Mouse (Mus musculus): ENCODE results near the gene Kctd21. TPM values are rescaled to one million over a fixed set of nuclear protein-coding genes. Genes with fewer than 3 reads are reported as not detected.

Kctd21 gene
- polyA plus RNA-seq, 1 experiment from 2014 or later, result 4.3 TPM

DNA sequence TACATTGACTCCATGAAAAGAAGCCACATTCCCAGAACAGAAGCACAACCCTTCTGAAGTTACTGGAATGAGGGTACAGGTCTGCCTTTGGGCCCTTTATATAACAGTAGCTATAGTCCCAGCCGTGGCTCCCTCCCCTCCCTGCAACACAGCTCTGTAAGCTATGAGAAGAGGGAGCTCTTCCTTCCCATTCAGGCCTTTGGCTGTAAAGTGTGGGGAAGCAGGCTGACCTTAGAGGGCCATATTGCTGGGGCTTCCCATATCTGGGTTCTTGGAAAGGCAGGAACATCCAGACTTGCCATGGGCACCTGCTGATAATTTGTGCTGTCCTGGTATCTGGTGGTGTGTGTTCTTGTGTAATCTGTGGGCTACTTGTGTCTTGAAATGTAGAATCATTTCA is 24.6 kb upstream of the Kctd21 start:
- peaks cover 52% of the 10 kb centered on the region for H3K36me3 ChIP-seq (replicated peaks)
- H3K9ac ChIP-seq, result no peak overlapping the region
- WGBS, result 84% methylated on average over 1 of the region's 1 CpGs
- no peaks in the 10 kb centered on the region for H3K4me1 ChIP-seq
- ATAC-seq (ENCODE audit: low FRiP score), result no peak
- no peaks in the 10 kb centered on the region for H3K27me3 ChIP-seq
- H3K4me3 ChIP-seq (replicated peaks), result no peak overlapping the region
- H3K4me2 ChIP-seq, result no peak overlapping the region
- no peak overlapping the region for H3K27ac ChIP-seq
- no peaks in the 10 kb centered on the region for H3K9me3 ChIP-seq

GRCm38 (mm10) chr7:97309461-97310340 is 22.4 kb upstream of the Kctd21 start:
- H3K27ac ChIP-seq, result no peak overlapping the region
- no peaks in the 10 kb centered on the region for H3K9me3 ChIP-seq
- no peak overlapping the region for H3K4me2 ChIP-seq
- no peaks in the 10 kb centered on the region for H3K4me1 ChIP-seq
- no peak for ATAC-seq (ENCODE audit: low FRiP score)
- no peak overlapping the region for H3K4me3 ChIP-seq (replicated peaks)
- H3K27me3 ChIP-seq, result no peaks in the 10 kb centered on the region
- H3K36me3 ChIP-seq (replicated peaks), result peaks cover 61% of the 10 kb centered on the region
- 82% methylated on average over 4 of the region's 4 CpGs for WGBS
- H3K9ac ChIP-seq, result no peak overlapping the region

GRCm38 (mm10) chr7:97310341-97310635 is 21.8 kb upstream of the Kctd21 start:
- Histone ChIP-seq H3K27me3 (no peaks in the 10 kb centered on the region), H3K9ac (no peak overlapping the region), H3K4me3 (replicated peaks) (no peak overlapping the region), H3K27ac (no peak overlapping the region), H3K4me1 (no peaks in the 10 kb centered on the region), H3K36me3 (replicated peaks) (peaks cover 59% of the 10 kb centered on the region), H3K4me2 (no peak overlapping the region), H3K9me3 (no peaks in the 10 kb centered on the region)
- ATAC-seq (ENCODE audit: low FRiP score), result no peak
- WGBS, result 85% methylated on average over 3 of the region's 3 CpGs

DNA sequence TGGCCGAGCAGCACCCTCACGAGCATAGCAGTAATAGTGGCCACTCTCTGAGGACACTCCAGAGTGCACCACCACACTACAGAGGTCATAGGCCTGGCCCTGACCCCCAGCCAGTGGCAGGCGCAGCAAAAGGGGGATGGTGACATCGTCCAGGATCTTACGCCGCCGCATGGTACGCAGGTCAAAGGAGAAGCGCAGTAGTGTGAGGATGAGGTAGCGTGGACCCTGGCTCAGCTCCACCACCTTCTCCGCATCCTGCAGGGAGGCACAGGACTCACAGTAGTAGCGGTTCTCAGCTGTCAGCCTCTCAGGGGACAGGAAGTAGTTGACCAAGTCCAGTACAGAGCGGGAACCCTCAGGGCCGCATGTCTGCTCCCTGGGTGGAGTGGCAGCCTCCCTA is 20.5 kb upstream of the Kctd21 start:
- Histone ChIP-seq H3K27ac (no peak overlapping the region), H3K27me3 (no peaks in the 10 kb centered on the region), H3K9ac (no peak overlapping the region), H3K9me3 (no peaks in the 10 kb centered on the region), H3K4me3 (replicated peaks) (no peak overlapping the region), H3K36me3 (replicated peaks) (peaks cover 56% of the 10 kb centered on the region), H3K4me1 (no peaks in the 10 kb centered on the region), H3K4me2 (no peak overlapping the region)
- 0 out of 2 replicates have a peak, but pooled peaks have one; percentile 27 for ATAC-seq (ENCODE audit: low FRiP score)
- WGBS, result 94% methylated on average over 14 of the region's 14 CpGs

- WGBS, result 89% methylated on average over 17 of the region's 17 CpGs
- H3K9me3 ChIP-seq, result no peaks in the 10 kb centered on the region
- no peak for ATAC-seq (ENCODE audit: low FRiP score)
- no peak overlapping the region for H3K4me3 ChIP-seq (replicated peaks)
- peaks cover 53% of the 10 kb centered on the region for H3K36me3 ChIP-seq (replicated peaks)
- H3K27ac ChIP-seq, result no peak overlapping the region
- no peaks in the 10 kb centered on the region for H3K27me3 ChIP-seq
- no peak overlapping the region for H3K4me2 ChIP-seq
- H3K9ac ChIP-seq, result no peak overlapping the region
- H3K4me1 ChIP-seq, result no peaks in the 10 kb centered on the region
Observed at GRCm38 (mm10) chr7:97312196-97312595, 19.9 kb upstream of the Kctd21 start.

DNA sequence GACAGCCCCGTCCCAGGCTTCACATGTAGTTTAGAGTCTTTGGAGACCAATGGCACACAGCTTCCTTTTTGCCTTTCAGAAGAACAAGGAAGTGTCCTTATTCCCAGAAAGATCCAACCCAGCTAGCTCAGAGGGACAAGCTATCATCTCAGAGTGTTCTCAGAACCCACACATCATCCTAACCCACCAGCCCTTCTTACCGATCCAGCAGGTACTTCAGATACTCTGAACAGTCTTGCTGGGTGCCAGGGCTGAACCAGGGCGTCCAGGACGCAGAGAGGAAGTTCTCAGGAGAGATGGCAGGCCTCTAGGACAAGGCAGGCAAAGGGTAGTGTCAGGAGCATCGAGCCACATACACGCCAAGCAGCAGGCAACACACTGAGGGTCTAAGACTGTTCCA is 19.3 kb upstream of the Kctd21 start:
- H3K27me3 ChIP-seq, result no peaks in the 10 kb centered on the region
- no peak overlapping the region for H3K4me2 ChIP-seq
- no peak overlapping the region for H3K4me3 ChIP-seq (replicated peaks)
- ATAC-seq (ENCODE audit: low FRiP score), result no peak
- no peaks in the 10 kb centered on the region for H3K9me3 ChIP-seq
- peaks cover 53% of the 10 kb centered on the region for H3K36me3 ChIP-seq (replicated peaks)
- no peak overlapping the region for H3K9ac ChIP-seq
- H3K4me1 ChIP-seq, result no peaks in the 10 kb centered on the region
- WGBS, result 88% methylated on average over 6 of the region's 6 CpGs
- no peak overlapping the region for H3K27ac ChIP-seq

GRCm38 (mm10) chr7:97313364-97313995 is 18.6 kb upstream of the Kctd21 start:
- Histone ChIP-seq H3K9me3 (no peaks in the 10 kb centered on the region), H3K4me2 (no peak overlapping the region), H3K9ac (no peak overlapping the region), H3K4me3 (replicated peaks) (no peak overlapping the region), H3K4me1 (no peaks in the 10 kb centered on the region), H3K36me3 (replicated peaks) (peaks cover 48% of the 10 kb centered on the region), H3K27ac (no peak overlapping the region), H3K27me3 (no peaks in the 10 kb centered on the region)
- WGBS, result 85% methylated on average over 7 of the region's 7 CpGs
- no peak for ATAC-seq (ENCODE audit: low FRiP score)

- 91% methylated on average over 5 of the region's 5 CpGs for WGBS
- Histone ChIP-seq H3K27ac (no peak overlapping the region), H3K9me3 (no peaks in the 10 kb centered on the region), H3K9ac (no peak overlapping the region), H3K27me3 (no peaks in the 10 kb centered on the region), H3K4me3 (replicated peaks) (no peak overlapping the region), H3K4me2 (no peak overlapping the region), H3K36me3 (replicated peaks) (peaks cover 41% of the 10 kb centered on the region), H3K4me1 (no peaks in the 10 kb centered on the region)
- ATAC-seq (ENCODE audit: low FRiP score), result no peak
Observed at GRCm38 (mm10) chr7:97314646-97315045, 17.5 kb upstream of the Kctd21 start.

- Histone ChIP-seq H3K9ac (no peak overlapping the region), H3K36me3 (replicated peaks) (peaks cover 34% of the 10 kb centered on the region), H3K27ac (no peak overlapping the region), H3K4me2 (no peak overlapping the region), H3K9me3 (no peaks in the 10 kb centered on the region), H3K4me1 (no peaks in the 10 kb centered on the region), H3K27me3 (no peaks in the 10 kb centered on the region), H3K4me3 (replicated peaks) (no peak overlapping the region)
- no peak for ATAC-seq (ENCODE audit: low FRiP score)
- 89% methylated on average over 6 of the region's 6 CpGs for WGBS
Observed at GRCm38 (mm10) chr7:97315656-97316055, 16.5 kb upstream of the Kctd21 start.

DNA sequence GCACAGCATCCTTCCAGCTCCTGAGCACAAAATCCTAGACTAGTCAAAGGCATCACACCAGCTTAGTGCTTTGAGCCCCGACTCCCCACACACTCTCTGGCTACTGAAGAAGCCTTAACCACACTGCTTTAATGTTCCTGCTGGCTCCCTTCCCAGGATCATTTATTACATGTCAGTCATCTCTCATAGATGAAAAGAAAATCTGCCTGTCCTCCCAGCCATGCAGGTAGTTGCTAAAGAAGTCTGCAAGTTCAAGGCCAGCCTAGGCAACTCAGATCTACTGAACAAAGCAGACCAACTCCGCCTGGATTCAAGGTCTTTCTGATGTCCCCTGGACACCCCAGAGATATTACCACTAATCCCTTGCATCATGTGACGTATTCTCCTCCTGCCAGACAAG is 14.4 kb upstream of the Kctd21 start:
- 79% methylated on average over 3 of the region's 3 CpGs for WGBS
- no peak overlapping the region for H3K4me3 ChIP-seq (replicated peaks)
- no peaks in the 10 kb centered on the region for H3K9me3 ChIP-seq
- no peak overlapping the region for H3K27ac ChIP-seq
- H3K27me3 ChIP-seq, result no peaks in the 10 kb centered on the region
- H3K4me2 ChIP-seq, result no peak overlapping the region
- no peaks in the 10 kb centered on the region for H3K4me1 ChIP-seq
- H3K9ac ChIP-seq, result no peak overlapping the region
- H3K36me3 ChIP-seq (replicated peaks), result 0 out of 2 replicates have a peak, but pooled peaks cover 18% of the 10 kb centered on the region
- no peak for ATAC-seq (ENCODE audit: low FRiP score)

DNA sequence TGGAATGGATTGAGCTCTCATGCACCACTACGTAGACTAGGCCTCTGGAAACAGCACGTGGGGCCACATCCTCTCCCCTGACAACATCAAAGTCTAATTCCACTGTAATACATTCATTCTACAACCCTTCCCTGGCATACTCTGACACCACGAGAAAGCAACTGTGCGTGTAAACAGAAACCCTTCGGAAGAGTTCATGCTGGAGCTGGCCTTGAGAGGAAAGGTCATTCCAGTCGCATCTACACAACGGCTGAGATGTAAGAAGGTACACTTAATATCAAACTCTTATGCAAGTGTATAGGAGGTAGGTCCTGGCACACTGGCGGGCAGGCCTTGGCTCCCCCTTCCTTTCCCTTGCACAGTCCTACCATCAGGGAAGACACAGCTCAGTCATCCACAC is 7.8 kb upstream of the Kctd21 start:
- 92% methylated on average over 8 of the region's 8 CpGs for WGBS
- H3K36me3 ChIP-seq (replicated peaks), result 0 out of 2 replicates have a peak, but pooled peaks cover 6% of the 10 kb centered on the region
- no peaks in the 10 kb centered on the region for H3K9me3 ChIP-seq
- no peak overlapping the region for H3K9ac ChIP-seq
- H3K4me3 ChIP-seq (replicated peaks), result no peak overlapping the region
- no peak overlapping the region for H3K4me2 ChIP-seq
- no peak overlapping the region for H3K27ac ChIP-seq
- ATAC-seq (ENCODE audit: low FRiP score), result no peak
- peaks cover 9% of the 10 kb centered on the region for H3K4me1 ChIP-seq
- H3K27me3 ChIP-seq, result peaks cover 37% of the 10 kb centered on the region

GRCm38 (mm10) chr7:97325156-97325985 is 6.8 kb upstream of the Kctd21 start:
- Histone ChIP-seq H3K9ac (no peak overlapping the region), H3K27me3 (peaks cover 37% of the 10 kb centered on the region)
- WGBS, result 17% methylated on average over 78 of the region's 96 CpGs

More at GRCm38 (mm10) chr7:97325156-97325985, 6.8 kb upstream of the Kctd21 start:
- no peak overlapping the region for H3K27ac ChIP-seq
- peak; percentile 24; the same call in 1 of the 2 replicates for ATAC-seq (ENCODE audit: low FRiP score)
- H3K4me1 ChIP-seq, result peaks cover 9% of the 10 kb centered on the region
- H3K36me3 ChIP-seq (replicated peaks), result no peaks in the 10 kb centered on the region
- peak overlapping the region; percentile 49 for H3K4me2 ChIP-seq
- H3K4me3 ChIP-seq (replicated peaks), result peak overlapping the region; percentile 35
- H3K9me3 ChIP-seq, result no peaks in the 10 kb centered on the region
